Mouse (Mus musculus): Measurements from ENCODE around the gene Gpr18.

DNA sequence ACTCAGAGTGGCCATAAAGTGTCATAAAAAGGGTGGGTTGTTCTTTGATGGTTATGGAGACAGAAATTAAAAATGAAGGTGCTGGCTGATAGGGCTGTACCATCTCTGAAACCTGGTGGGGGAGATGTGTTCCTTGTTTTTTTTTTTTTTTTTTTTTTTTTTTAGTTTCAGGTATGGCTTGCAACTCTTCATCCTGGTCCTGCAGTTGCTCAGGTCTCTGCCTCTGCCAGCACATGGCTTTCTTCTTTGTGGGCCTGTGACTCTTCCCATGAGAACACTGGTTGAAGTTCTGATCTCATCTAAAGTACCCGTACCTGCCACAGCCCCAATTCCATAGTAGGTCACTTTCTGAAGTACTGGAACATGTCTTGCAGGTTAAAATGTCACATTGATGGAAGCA is 42.8 kb downstream of the Gpr18 start:
- no peak for TF ChIP-seq CTCF (IDR thresholded peaks at IDR 0.05)
- no peak for TF ChIP-seq POLR2A (IDR thresholded peaks at IDR 0.05; ENCODE audit: insufficient read depth, low read depth, low read length)
- no peak for TF ChIP-seq EP300 (IDR thresholded peaks at IDR 0.05; ENCODE audit: insufficient read depth, low read depth, low read length)

All from heart, adult 2 months (tissue).